Mouse (Mus musculus): ENCODE results near the gene Rsl24d1.

- TF ChIP-seq SIN3A (IDR thresholded peaks at IDR 0.05; ENCODE audit: low read length) (no peak), ZNF384 (IDR thresholded peaks at IDR 0.05; ENCODE audit: low read depth, low read length) (no peak)
These were observed 17.3 kb downstream of the Rsl24d1 start for GRCm38 (mm10) chr9:73130529-73130928.

Data from MEL (cell line).